ENCODE assay signal across 11 mouse cellular contexts in genomic region chr3:63241099-63241587, GRCm38 (mm10). TPM values are rescaled to one million over a fixed set of nuclear protein-coding genes. Genes with fewer than 3 reads are reported as not detected.
DNase-seq lines count a peak whose midpoint lies in the region; ATAC-seq and TF ChIP-seq lines count a peak whose summit lies in the region.
"Had no signal": no experiment of that assay in that cellular context is flagged by ENCODE, and none has a peak within 500 bp of the region (broad histone marks: within the 10 kb centered on the region; RNA-seq: fewer than 3 reads in every experiment).

TSS of gene Mme (plus strand) at chr3:63241537.

- DNase-seq in adrenal gland, adult 18-20 months (ENCODE audit: low spot score in 2 of 2): no peak
- DNase-seq in adrenal gland, adult (ENCODE audit: inconsistent age in 2 of 2, low spot score in 1 of 2): no peak
- no peak for DNase-seq in left cerebral cortex, adult 8-10 months (ENCODE audit: low spot score in 2 of 2)
- no peak for DNase-seq in left cerebral cortex, postnatal 4 days
- DNase-seq in embryonic facial prominence, embryonic 14.5 days (ENCODE audit: low spot score): no peak
- DNase-seq in limb, embryonic 14.5 days (ENCODE audit: low spot score): no peak
- no peak for DNase-seq in spleen, postnatal 14 days (ENCODE audit: low spot score in 2 of 2)
- DNase-seq: cerebellum, adult 11-12 months; gastrocnemius, postnatal 36 days; kidney, adult 18-20 months had no signal

- no peaks in the 10 kb centered on the region for H3K36me3 ChIP-seq in embryonic facial prominence, embryonic 14.5 days (ENCODE audit: control insufficient read depth, insufficient read depth, low read length)
- no peaks in the 10 kb centered on the region for H3K36me3 ChIP-seq in limb, embryonic 14.5 days (ENCODE audit: control insufficient read depth, insufficient read depth, low read length)
- H3K36me3 ChIP-seq in liver, embryonic 12.5 days: no peaks in the 10 kb centered on the region

- H3K9me3 ChIP-seq in embryonic facial prominence, embryonic 14.5 days (ENCODE audit: control insufficient read depth, low read length): no peaks in the 10 kb centered on the region
- no peaks in the 10 kb centered on the region for H3K9me3 ChIP-seq in limb, embryonic 14.5 days (ENCODE audit: control insufficient read depth, low read length)
- no peaks in the 10 kb centered on the region for H3K9me3 ChIP-seq in liver, embryonic 12.5 days (replicated peaks)

- H3K4me2 ChIP-seq in embryonic facial prominence, embryonic 14.5 days (ENCODE audit: low read depth, low read length): no peak within 1 kb of the TSS
- no peak within 1 kb of the TSS for H3K4me2 ChIP-seq in limb, embryonic 14.5 days (replicated peaks; ENCODE audit: low read depth, low read length, severe bottlenecking)
- H3K4me2 ChIP-seq in liver, embryonic 12.5 days: no peak within 1 kb of the TSS

- intact Hi-C loops in left cerebral cortex, postnatal 4 days (cut with DNase I): no loop called here

- 82% methylated on average over 7 of the region's 7 CpGs for WGBS in embryonic facial prominence, embryonic 14.5 days
- WGBS in limb, embryonic 14.5 days: 51% methylated on average over 7 of the region's 7 CpGs
- WGBS in liver, embryonic 12.5 days (ENCODE audit: insufficient replicate concordance): 75% methylated on average over 7 of the region's 7 CpGs

- no peak within 1 kb of the TSS for H3K27ac ChIP-seq in embryonic facial prominence, embryonic 14.5 days (replicated peaks; ENCODE audit: low read depth, low read length)
- H3K27ac ChIP-seq in limb, embryonic 14.5 days (replicated peaks; ENCODE audit: low read depth, low read length): no peak within 1 kb of the TSS
- H3K27ac ChIP-seq in liver, embryonic 12.5 days: no peak within 1 kb of the TSS

- H3K4me3 ChIP-seq in embryonic facial prominence, embryonic 14.5 days (ENCODE audit: low read depth, low read length): no peak within 1 kb of the TSS
- H3K4me3 ChIP-seq in limb, embryonic 14.5 days (replicated peaks; ENCODE audit: low read length): no peak within 1 kb of the TSS
- no peak within 1 kb of the TSS for H3K4me3 ChIP-seq in liver, embryonic 12.5 days

- H3K4me1 ChIP-seq in embryonic facial prominence, embryonic 14.5 days (ENCODE audit: control insufficient read depth, insufficient read depth, low read length): no peaks in the 10 kb centered on the region
- H3K4me1 ChIP-seq in limb, embryonic 14.5 days (ENCODE audit: control insufficient read depth, insufficient read depth, low read length): no peaks in the 10 kb centered on the region
- H3K4me1 ChIP-seq in liver, embryonic 12.5 days: no peaks in the 10 kb centered on the region

- no peak for ATAC-seq in embryonic facial prominence, embryonic 14.5 days (ENCODE audit: low read depth)
- ATAC-seq in limb, embryonic 14.5 days (ENCODE audit: low FRiP score, low read depth): no peak
- ATAC-seq in liver, embryonic 12.5 days: no peak

- H3K9ac ChIP-seq in embryonic facial prominence, embryonic 14.5 days (ENCODE audit: low read depth, low read length): no peak within 1 kb of the TSS
- H3K9ac ChIP-seq in limb, embryonic 14.5 days (ENCODE audit: low read depth, low read length, severe bottlenecking): no peak within 1 kb of the TSS
- no peak within 1 kb of the TSS for H3K9ac ChIP-seq in liver, embryonic 12.5 days

- TF ChIP-seq POLR2A in limb, embryonic 14.5 days (IDR thresholded peaks at IDR 0.05; ENCODE audit: borderline replicate concordance, extremely low read depth, insufficient read depth, insufficient read length): no peak

- H3K27me3 ChIP-seq in embryonic facial prominence, embryonic 14.5 days (replicated peaks; ENCODE audit: control insufficient read depth, insufficient read depth, low read length): no peaks in the 10 kb centered on the region
- no peaks in the 10 kb centered on the region for H3K27me3 ChIP-seq in limb, embryonic 14.5 days (ENCODE audit: control insufficient read depth, insufficient read depth, low read length)
- no peaks in the 10 kb centered on the region for H3K27me3 ChIP-seq in liver, embryonic 12.5 days (replicated peaks)

RNA-seq across cellular contexts. Expression of gene Mme, which starts in this region (rescaled TPM):
- 10 to 100 TPM; 42.5 to 45.9 TPM for total RNA-seq in adrenal gland, adult 18-20 months (2021)
- 10 to 100 TPM in 3 of 4 experiments, 1 to 10 TPM in 1; 9.6 to 17.7 (median 13.8) TPM for total RNA-seq in left cerebral cortex, adult 8-10 months (2022)
- total RNA-seq in left cerebral cortex, postnatal 4 days (2021): 10 to 100 TPM in 1 of 2 experiments, 1 to 10 TPM in 1; 9.0 to 12.5 TPM
- polyA plus RNA-seq in embryonic facial prominence, embryonic 14.5 days (2014; fragmentation: Nextera tagmentation; extraction: Ambion mirVana): 51.6 and 58.8 TPM in 2 replicates
- 29.4 and 33.1 TPM in 2 replicates for polyA plus RNA-seq in limb, embryonic 14.5 days (2012; rRNA removed)
- polyA plus RNA-seq in limb, embryonic 14.5 days (2014; fragmentation: Nextera tagmentation; extraction: Ambion mirVana): 54.9 and 62.0 TPM in 2 replicates
- 0.12 and 0.48 TPM in 2 replicates for polyA plus RNA-seq in liver, embryonic 12.5 days (2016; fragmentation: Nextera tagmentation; extraction: Ambion mirVana)

Comparison
In these comparisons a context has a peak if more than half of its experiments do, and no peak if none do; other contexts are left out.
1. RNA of gene Mme (polyA plus RNA-seq): 29.4 to 62.0 TPM in limb, embryonic 14.5 days and 51.6 to 58.8 TPM in embryonic facial prominence, embryonic 14.5 days; 0.12 to 0.48 TPM in liver, embryonic 12.5 days; every median in the first group is over 10 times any median in the second.